Mouse (Mus musculus) brain, embryonic 14.5 days (tissue): Measurements from ENCODE around the gene Magi2.
"Not testable (repeated sequence)": the region's sequence is repeated elsewhere in the genome, so short reads cannot be mapped to it uniquely, and the experiment has no call there.

Experiments used
- CTCF ChIP-seq: fragments of 200-500 bp; IDR thresholded peaks from 2 replicates; pipeline ENCODE4 v1.5.1; 2012; ENCODE audit warnings: inconsistent platforms, mild to moderate bottlenecking, moderate library complexity, borderline replicate concordance; ENCODE audit not compliant: insufficient read depth, insufficient read length; ENCODE audit errors: extremely low read depth
- POLR2A ChIP-seq: fragments of 200-500 bp; IDR thresholded peaks from 2 replicates; pipeline ENCODE4 v1.6.1; 2012; ENCODE audit warnings: mild to moderate bottlenecking, inconsistent platforms, borderline replicate concordance; ENCODE audit not compliant: poor library complexity, insufficient read depth, insufficient read length, severe bottlenecking; ENCODE audit errors: extremely low read depth

DNA sequence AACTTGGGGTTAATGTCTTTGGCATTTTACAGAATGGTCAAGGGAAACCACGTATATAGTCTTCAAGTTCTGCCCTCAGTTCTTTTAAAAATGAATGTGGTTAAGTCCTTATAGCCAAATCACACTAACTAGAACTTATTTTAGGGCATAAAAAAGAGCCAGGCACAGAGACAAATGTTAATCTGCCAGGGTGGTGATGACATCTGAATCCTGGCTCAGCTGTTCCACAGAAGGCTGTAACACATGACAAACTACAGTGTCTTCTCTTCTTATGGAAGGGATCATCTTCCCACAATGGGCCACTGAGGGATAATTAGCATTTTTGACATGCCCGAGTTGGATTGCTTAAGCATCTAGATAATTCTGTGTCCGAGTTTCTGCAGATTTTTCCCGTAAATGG is 1299.8 kb downstream of the Magi2 start:
- not testable (repeated sequence) for TF ChIP-seq POLR2A, CTCF
